Mouse (Mus musculus): ENCODE data around the gene Eif2s3x.

- TF ChIP-seq POLR2A (IDR thresholded peaks at IDR 0.05; ENCODE audit: insufficient read depth, low read length) = peak; percentile 21
- TF ChIP-seq EP300 (IDR thresholded peaks at IDR 0.05; ENCODE audit: insufficient read depth, low read depth, low read length) = no peak
Measured at GRCm38 (mm10) chrX:94212597-94213321, at the start of gene Eif2s3x.

All from ES-Bruce4 (cell line).